Comparison of ENCODE assay signal across 11 mouse cellular contexts in genomic region chr3:138612884-138613653, GRCm38 (mm10).
DNase-seq lines count a peak whose midpoint lies in the region; ATAC-seq and TF ChIP-seq lines count a peak whose summit lies in the region.
"Had no signal": no experiment of that assay in that cellular context is flagged by ENCODE, and none has a peak within 500 bp of the region (broad histone marks: within the 10 kb centered on the region; RNA-seq: fewer than 3 reads in every experiment).

No protein-coding gene starts in this region.

- no peak overlapping the region for H3K9ac ChIP-seq in embryonic facial prominence, embryonic 13.5 days
- H3K9ac ChIP-seq in liver, embryonic 15.5 days = peak overlapping the region; percentile 35; the same call in 1 of the 2 replicates
- H3K9ac ChIP-seq in hindbrain, postnatal 0 days (replicated peaks; ENCODE audit: low read length) = no peak overlapping the region
- H3K9ac ChIP-seq: hindbrain, embryonic 15.5 days had no signal

- no peak overlapping the region for H3K4me2 ChIP-seq in embryonic facial prominence, embryonic 13.5 days
- H3K4me2 ChIP-seq in liver, embryonic 15.5 days = peak overlapping the region; percentile 64
- no peak overlapping the region for H3K4me2 ChIP-seq in hindbrain, postnatal 0 days (ENCODE audit: low read depth, low read length)
- H3K4me2 ChIP-seq: hindbrain, embryonic 15.5 days; midbrain, embryonic 11.5 days had no signal

- WGBS in embryonic facial prominence, embryonic 13.5 days = 74% methylated on average over 9 of the region's 9 CpGs
- WGBS in embryonic facial prominence, embryonic 10.5 days = 78% methylated on average over 9 of the region's 9 CpGs
- 36% methylated on average over 9 of the region's 9 CpGs for WGBS in liver, embryonic 15.5 days (ENCODE audit: insufficient replicate concordance)
- WGBS in hindbrain, postnatal 0 days = 68% methylated on average over 9 of the region's 9 CpGs

- no peak for DNase-seq in embryonic facial prominence, embryonic 10.5 days (ENCODE audit: low spot score)
- DNase-seq in left cerebral cortex, adult 18-20 months (ENCODE audit: low spot score in 2 of 2) = peak; percentile 11 to 23
- DNase-seq in left cerebral cortex, adult 9 months (ENCODE audit: low spot score in 2 of 2) = no peak
- DNase-seq in c-Kit-positive CD71-positive TER-119-negative erythroid progenitor cells, embryonic 14.5 days (ENCODE audit: low read depth) = peak; percentile 57
- no peak for DNase-seq in hindbrain, postnatal 0 days (ENCODE audit: low spot score)
- no peak for DNase-seq in urinary bladder, adult 18-20 months (ENCODE audit: low spot score in 2 of 2)
- DNase-seq: cerebellum, adult 11-12 months had no signal

- no peak overlapping the region for H3K27ac ChIP-seq in embryonic facial prominence, embryonic 13.5 days
- no peak overlapping the region for H3K27ac ChIP-seq in embryonic facial prominence, embryonic 10.5 days (replicated peaks)
- peak overlapping the region; percentile 82 for H3K27ac ChIP-seq in liver, embryonic 15.5 days (replicated peaks)
- no peak overlapping the region for H3K27ac ChIP-seq in hindbrain, postnatal 0 days
- H3K27ac ChIP-seq: hindbrain, embryonic 15.5 days had no signal

- no peaks in the 10 kb centered on the region for H3K27me3 ChIP-seq in embryonic facial prominence, embryonic 13.5 days
- no peaks in the 10 kb centered on the region for H3K27me3 ChIP-seq in embryonic facial prominence, embryonic 10.5 days (replicated peaks; ENCODE audit: low read depth, poor library complexity, severe bottlenecking)
- H3K27me3 ChIP-seq in liver, embryonic 15.5 days = 0 out of 2 replicates have a peak, but pooled peaks cover 4% of the 10 kb centered on the region
- no peaks in the 10 kb centered on the region for H3K27me3 ChIP-seq in hindbrain, postnatal 0 days (ENCODE audit: insufficient read depth, low read length)
- H3K27me3 ChIP-seq: hindbrain, embryonic 15.5 days had no signal

- H3K4me1 ChIP-seq in embryonic facial prominence, embryonic 13.5 days = no peaks in the 10 kb centered on the region
- peaks cover 10% of the 10 kb centered on the region; the same call in 1 of the 2 replicates for H3K4me1 ChIP-seq in embryonic facial prominence, embryonic 10.5 days
- H3K4me1 ChIP-seq in liver, embryonic 15.5 days (replicated peaks) = peaks cover 30% of the 10 kb centered on the region
- no peaks in the 10 kb centered on the region for H3K4me1 ChIP-seq in hindbrain, postnatal 0 days (ENCODE audit: insufficient read depth, low read length)
- H3K4me1 ChIP-seq: hindbrain, embryonic 15.5 days had no signal

- H3K4me3 ChIP-seq in embryonic facial prominence, embryonic 13.5 days = no peak overlapping the region
- no peak overlapping the region for H3K4me3 ChIP-seq in embryonic facial prominence, embryonic 10.5 days
- H3K4me3 ChIP-seq in liver, embryonic 15.5 days (replicated peaks) = peak overlapping the region; percentile 29
- H3K4me3 ChIP-seq in hindbrain, postnatal 0 days (ENCODE audit: low read length) = no peak overlapping the region
- H3K4me3 ChIP-seq: hindbrain, embryonic 15.5 days had no signal

- H3K9me3 ChIP-seq in embryonic facial prominence, embryonic 13.5 days = no peaks in the 10 kb centered on the region
- no peaks in the 10 kb centered on the region for H3K9me3 ChIP-seq in embryonic facial prominence, embryonic 10.5 days
- H3K9me3 ChIP-seq in liver, embryonic 15.5 days (replicated peaks) = no peaks in the 10 kb centered on the region
- H3K9me3 ChIP-seq in hindbrain, postnatal 0 days (ENCODE audit: low read length) = no peaks in the 10 kb centered on the region
- H3K9me3 ChIP-seq: hindbrain, embryonic 15.5 days had no signal

- no peaks in the 10 kb centered on the region for H3K36me3 ChIP-seq in embryonic facial prominence, embryonic 13.5 days
- H3K36me3 ChIP-seq in embryonic facial prominence, embryonic 10.5 days (replicated peaks) = no peaks in the 10 kb centered on the region
- H3K36me3 ChIP-seq in liver, embryonic 15.5 days (replicated peaks) = no peaks in the 10 kb centered on the region
- no peaks in the 10 kb centered on the region for H3K36me3 ChIP-seq in hindbrain, postnatal 0 days (ENCODE audit: insufficient read depth, low read length)
- H3K36me3 ChIP-seq: hindbrain, embryonic 15.5 days had no signal

- ATAC-seq in embryonic facial prominence, embryonic 13.5 days (ENCODE audit: insufficient number of reproducible peaks, insufficient read depth, low FRiP score, low TSS enrichment, low read depth) = peak; percentile 50; the same call in 1 of the 2 replicates
- peak; percentile 88 for ATAC-seq in liver, embryonic 15.5 days (ENCODE audit: insufficient read depth)
- ATAC-seq in hindbrain, postnatal 0 days = no peak

- no peak for TF ChIP-seq CTCF in hindbrain, postnatal 0 days (IDR thresholded peaks at IDR 0.05; ENCODE audit: low read depth)

Comparison
In these comparisons a context has a peak if more than half of its experiments do, and no peak if none do; other contexts are left out.
1. DNase-seq: peak in left cerebral cortex, adult 18-20 months (2 of 2) and c-Kit-positive CD71-positive TER-119-negative erythroid progenitor cells, embryonic 14.5 days (single experiment); none in embryonic facial prominence, embryonic 10.5 days (single experiment), left cerebral cortex, adult 9 months (0 of 2), hindbrain, postnatal 0 days (single experiment) and urinary bladder, adult 18-20 months (0 of 2).